Mouse (Mus musculus): ENCODE data around the gene Smok2b. TPM values are rescaled to one million over a fixed set of nuclear protein-coding genes. Genes with fewer than 3 reads are reported as not detected.
"Not testable (repeated sequence)": the region's sequence is repeated elsewhere in the genome, so short reads cannot be mapped to it uniquely, and the experiment has no call there.

Smok2b gene
- polyA plus RNA-seq, 1 experiment from 2014 or later = not detected

- Histone ChIP-seq H3K36me3 (ENCODE audit: control insufficient read depth, insufficient read depth, low read length) (no peaks in the 10 kb centered on the region), H3K4me2 (ENCODE audit: low read length) (no peak overlapping the region), H3K9ac (replicated peaks; ENCODE audit: low read length) (no peak overlapping the region), H3K4me1 (ENCODE audit: control insufficient read depth, insufficient read depth, low read length) (no peaks in the 10 kb centered on the region), H3K9me3 (ENCODE audit: control insufficient read depth, low read length) (peaks cover 93% of the 10 kb centered on the region), H3K27ac (replicated peaks; ENCODE audit: low read depth, low read length) (no peak overlapping the region), H3K4me3 (replicated peaks; ENCODE audit: low read depth, low read length) (no peak overlapping the region), H3K27me3 (ENCODE audit: control insufficient read depth, insufficient read depth, low read length) (no peaks in the 10 kb centered on the region)
- DNase-seq = no peak
- WGBS = 79% methylated on average over 2 of the region's 2 CpGs
- ATAC-seq (ENCODE audit: low FRiP score, low TSS enrichment) = 0 out of 2 replicates have a peak, but pooled peaks have one; percentile 9
Measured at GRCm38 (mm10) chr17:13215595-13215994, 14.5 kb upstream of the Smok2b start.

- ATAC-seq (ENCODE audit: low FRiP score, low TSS enrichment) = no peak
- 88% methylated on average over 3 of the region's 3 CpGs for WGBS
- H3K9ac ChIP-seq (replicated peaks; ENCODE audit: low read length) = no peak within 1 kb of the TSS
Measured at GRCm38 (mm10) chr17:13220888-13221287, 9.2 kb upstream of the Smok2b start, which contains the start of gene Smok2a. Gene Smok2a (plus strand): TSS chr17:13221188.

GRCm38 (mm10) chr17:13221921-13222320 lies 8.1 kb upstream of the Smok2b start:
- H3K4me2 ChIP-seq (ENCODE audit: low read length); H3K27ac ChIP-seq (replicated peaks; ENCODE audit: low read depth, low read length); DNase-seq; H3K9ac ChIP-seq (replicated peaks; ENCODE audit: low read length); H3K36me3 ChIP-seq (ENCODE audit: control insufficient read depth, insufficient read depth, low read length); H3K4me1 ChIP-seq (ENCODE audit: control insufficient read depth, insufficient read depth, low read length); H3K27me3 ChIP-seq (ENCODE audit: control insufficient read depth, insufficient read depth, low read length); H3K4me3 ChIP-seq (replicated peaks; ENCODE audit: low read depth, low read length); ATAC-seq (ENCODE audit: low FRiP score, low TSS enrichment): not testable (repeated sequence)
- H3K9me3 ChIP-seq (ENCODE audit: control insufficient read depth, low read length) = peaks cover 93% of the 10 kb centered on the region
- 87% methylated on average over 2 of the region's 2 CpGs for WGBS

More at GRCm38 (mm10) chr17:13220888-13221287, 9.2 kb upstream of the Smok2b start, which contains the start of gene Smok2a:
- no peaks in the 10 kb centered on the region for H3K36me3 ChIP-seq (ENCODE audit: control insufficient read depth, insufficient read depth, low read length)
- no peaks in the 10 kb centered on the region for H3K4me1 ChIP-seq (ENCODE audit: control insufficient read depth, insufficient read depth, low read length)
- H3K4me3 ChIP-seq (replicated peaks; ENCODE audit: low read depth, low read length) = no peak within 1 kb of the TSS
- H3K4me2 ChIP-seq (ENCODE audit: low read length) = no peak within 1 kb of the TSS
- no peak for DNase-seq
- H3K9me3 ChIP-seq (ENCODE audit: control insufficient read depth, low read length) = peaks cover 93% of the 10 kb centered on the region
- no peaks in the 10 kb centered on the region for H3K27me3 ChIP-seq (ENCODE audit: control insufficient read depth, insufficient read depth, low read length)
- no peak within 1 kb of the TSS for H3K27ac ChIP-seq (replicated peaks; ENCODE audit: low read depth, low read length)

- ATAC-seq (ENCODE audit: low FRiP score, low TSS enrichment) = 0 out of 2 replicates have a peak, but pooled peaks have one; percentile 9
- DNase-seq; H3K36me3 ChIP-seq (ENCODE audit: control insufficient read depth, insufficient read depth, low read length); H3K4me3 ChIP-seq (replicated peaks; ENCODE audit: low read depth, low read length); H3K27me3 ChIP-seq (ENCODE audit: control insufficient read depth, insufficient read depth, low read length); H3K4me1 ChIP-seq (ENCODE audit: control insufficient read depth, insufficient read depth, low read length); H3K27ac ChIP-seq (replicated peaks; ENCODE audit: low read depth, low read length); H3K9ac ChIP-seq (replicated peaks; ENCODE audit: low read length); H3K4me2 ChIP-seq (ENCODE audit: low read length): not testable (repeated sequence)
- peaks cover 47% of the 10 kb centered on the region for H3K9me3 ChIP-seq (ENCODE audit: control insufficient read depth, low read length)
- WGBS = 81% methylated on average over 4 of the region's 4 CpGs
Measured at GRCm38 (mm10) chr17:13239461-13239860, 9.4 kb downstream of the Smok2b start.

DNA sequence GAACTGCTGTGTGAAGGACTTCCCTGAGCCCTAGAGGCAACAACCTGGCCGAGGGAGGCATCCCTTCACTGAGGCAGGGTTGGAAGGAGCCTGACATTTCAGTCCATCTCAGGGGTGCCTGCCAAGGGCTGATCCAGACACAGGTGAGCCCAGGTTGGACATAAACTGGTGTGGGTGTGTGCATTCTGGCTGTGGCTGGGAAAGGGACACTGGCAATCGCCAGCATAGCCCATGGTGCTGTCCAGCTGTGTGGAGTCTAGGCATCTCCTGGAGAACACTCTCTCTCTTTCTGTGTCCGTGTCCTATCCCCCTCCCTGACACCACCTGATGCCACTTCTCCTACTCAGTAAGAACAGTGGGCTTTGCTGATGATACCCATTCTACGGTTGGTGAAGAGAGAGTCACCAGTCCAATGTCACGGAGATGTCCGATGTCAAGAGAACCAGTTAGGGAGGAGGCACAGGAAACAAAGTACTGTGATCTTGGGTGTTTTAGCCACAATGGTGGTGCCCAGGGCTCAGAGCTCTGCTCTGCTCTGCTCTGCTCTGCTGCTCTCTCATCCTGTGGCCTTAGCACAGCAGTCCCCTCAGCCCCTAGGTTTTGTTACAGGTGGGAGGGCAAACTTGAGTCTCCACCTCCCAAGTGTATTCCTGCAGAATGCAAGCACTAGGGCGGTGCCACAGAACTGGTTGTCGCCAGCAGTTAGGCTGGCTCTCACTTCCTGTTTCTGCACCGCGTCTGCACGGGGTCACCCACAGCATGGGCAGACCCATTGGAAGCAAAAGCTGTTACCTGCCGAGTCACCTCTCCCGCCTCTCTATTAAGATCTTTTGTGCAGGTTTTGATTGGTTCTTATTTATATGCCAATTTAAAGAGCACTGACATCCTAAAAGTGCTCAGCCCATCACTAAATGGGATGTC lies 11.0 kb downstream of the Smok2b start:
- peaks cover 33% of the 10 kb centered on the region for H3K9me3 ChIP-seq (ENCODE audit: control insufficient read depth, low read length)
- H3K9ac ChIP-seq (replicated peaks; ENCODE audit: low read length); H3K4me3 ChIP-seq (replicated peaks; ENCODE audit: low read depth, low read length); H3K4me2 ChIP-seq (ENCODE audit: low read length); H3K27me3 ChIP-seq (ENCODE audit: control insufficient read depth, insufficient read depth, low read length); H3K27ac ChIP-seq (replicated peaks; ENCODE audit: low read depth, low read length); H3K4me1 ChIP-seq (ENCODE audit: control insufficient read depth, insufficient read depth, low read length); DNase-seq; H3K36me3 ChIP-seq (ENCODE audit: control insufficient read depth, insufficient read depth, low read length): not testable (repeated sequence)
- WGBS = 88% methylated on average over 7 of the region's 13 CpGs
- ATAC-seq (ENCODE audit: low FRiP score, low TSS enrichment) = peak; percentile 42; the same call in 1 of the 2 replicates

GRCm38 (mm10) chr17:13254786-13255185 lies 24.7 kb downstream of the Smok2b start:
- ATAC-seq (ENCODE audit: low FRiP score, low TSS enrichment); H3K27ac ChIP-seq (replicated peaks; ENCODE audit: low read depth, low read length); H3K36me3 ChIP-seq (ENCODE audit: control insufficient read depth, insufficient read depth, low read length); H3K4me2 ChIP-seq (ENCODE audit: low read length); H3K27me3 ChIP-seq (ENCODE audit: control insufficient read depth, insufficient read depth, low read length); H3K4me3 ChIP-seq (replicated peaks; ENCODE audit: low read depth, low read length); DNase-seq; H3K4me1 ChIP-seq (ENCODE audit: control insufficient read depth, insufficient read depth, low read length); H3K9ac ChIP-seq (replicated peaks; ENCODE audit: low read length): not testable (repeated sequence)
- peaks cover 11% of the 10 kb centered on the region for H3K9me3 ChIP-seq (ENCODE audit: control insufficient read depth, low read length)
- 71% methylated on average over 1 of the region's 5 CpGs for WGBS

Other genes starting within 250 kb of the Smok2b start
- 147 and 150 TPM in 2 replicates for gene Wtap, start 236.1 kb upstream of the Smok2b start, polyA plus RNA-seq (2014; fragmentation: Nextera tagmentation; extraction: Ambion mirVana)
- 144 and 152 TPM in 2 replicates for gene Sod2, start 223.4 kb upstream of the Smok2b start, polyA plus RNA-seq (2014; fragmentation: Nextera tagmentation; extraction: Ambion mirVana)
- not detected in 2 replicates for gene Gpr31b, start 178.0 kb upstream of the Smok2b start, polyA plus RNA-seq (2014; fragmentation: Nextera tagmentation; extraction: Ambion mirVana)
- gene Tcp10b, start 169.2 kb upstream of the Smok2b start, polyA plus RNA-seq (2014; fragmentation: Nextera tagmentation; extraction: Ambion mirVana) = 0.18 and 0.45 TPM in 2 replicates
- gene Unc93a, start 98.4 kb upstream of the Smok2b start, polyA plus RNA-seq (2014; fragmentation: Nextera tagmentation; extraction: Ambion mirVana) = not detected in 2 replicates
- gene Smok2a, start 9.1 kb upstream of the Smok2b start, polyA plus RNA-seq (2014; fragmentation: Nextera tagmentation; extraction: Ambion mirVana) = not detected in 2 replicates
- gene Tcp10c, start 124.3 kb downstream of the Smok2b start, polyA plus RNA-seq (2014; fragmentation: Nextera tagmentation; extraction: Ambion mirVana) = not detected in 2 replicates

Measured in midbrain, embryonic 14.5 days (tissue).